Mouse (Mus musculus) limb, embryonic 15.5 days (tissue): Measurements from ENCODE around the gene Eif4a1. TPM values are rescaled to one million over a fixed set of nuclear protein-coding genes. Genes with fewer than 3 reads are reported as not detected.
"Not testable (repeated sequence)": the region's sequence is repeated elsewhere in the genome, so short reads cannot be mapped to it uniquely, and the experiment has no call there.

Source experiments
- ATAC-seq: fragments of 200-750 bp; cut with Nextera tagmentation; 2 replicates; pipeline ENCODE4 v1.8.0; 2017; ENCODE audit warnings: low read depth, moderate TSS enrichment; ENCODE audit not compliant: insufficient number of reproducible peaks, low FRiP score, low TSS enrichment
- H3K27ac ChIP-seq: fragments of 300-500 bp; sonication (generic); 2 replicates; pipeline ENCODE4 v1.5.1; 2015; ENCODE audit warnings: moderate library complexity, mild to moderate bottlenecking, inconsistent platforms
- H3K27me3 ChIP-seq: fragments of 300-500 bp; sonication (generic); 2 replicates; pipeline ENCODE4 v1.6.1; 2015; ENCODE audit warnings: inconsistent platforms
- H3K36me3 ChIP-seq: fragments of 300-500 bp; sonication (generic); 2 replicates; pipeline ENCODE4 v1.6.1; 2015; ENCODE audit warnings: inconsistent platforms
- H3K4me1 ChIP-seq: fragments of 300-500 bp; sonication (generic); 2 replicates; pipeline ENCODE4 v1.6.1; 2015; ENCODE audit warnings: inconsistent platforms
- H3K4me2 ChIP-seq: fragments of 300-500 bp; sonication (generic); 2 replicates; pipeline ENCODE4 v1.6.1; 2015; ENCODE audit warnings: mild to moderate bottlenecking, inconsistent platforms
- H3K4me3 ChIP-seq: fragments of 300-500 bp; sonication (generic); 2 replicates; pipeline ENCODE4 v1.5.1; 2015; ENCODE audit warnings: mild to moderate bottlenecking, inconsistent platforms
- H3K9ac ChIP-seq: fragments of 300-500 bp; sonication (generic); 2 replicates; pipeline ENCODE4 v1.6.1; 2015; ENCODE audit warnings: inconsistent platforms
- H3K9me3 ChIP-seq: fragments of 300-500 bp; sonication (generic); 2 replicates; pipeline ENCODE4 v1.6.1; 2016; ENCODE audit warnings: inconsistent platforms
- WGBS: fragments of 180-500 bp; shearing (Covaris S2); methylation state at CpG from one replicate; pipeline ENCODE4 v1.1.7; 2015; 5-methylcytosine and 5-hydroxymethylcytosine counted together
- polyA plus RNA-seq: library from polyadenylated mRNA; unstranded; fragments of >200 nt; fragmentation: Nextera tagmentation; extraction: Ambion mirVana; gene quantifications from 2 replicates; pipeline ENCODE4 v1.2.1, GENCODE M21; 2015

Eif4a1 gene
- polyA plus RNA-seq, 1 experiment from 2014 or later, result 443 TPM

GRCm38 (mm10) chr11:69709554-69710446, 37.6 kb upstream of the Eif4a1 start:
- Histone ChIP-seq H3K27ac (peak overlapping the region; percentile 30; the same call in 1 of the 2 replicates), H3K4me1 (peaks cover 7% of the 10 kb centered on the region), H3K27me3 (no peaks in the 10 kb centered on the region), H3K9ac (no peak overlapping the region), H3K4me2 (no peak overlapping the region), H3K36me3 (no peaks in the 10 kb centered on the region), H3K4me3 (no peak overlapping the region), H3K9me3 (no peaks in the 10 kb centered on the region)
- ATAC-seq, result no peak
- 50% methylated on average over 11 of the region's 11 CpGs for WGBS

- Histone ChIP-seq H3K4me2 (no peak overlapping the region), H3K4me1 (peaks cover 4% of the 10 kb centered on the region; the same call in 1 of the 2 replicates), H3K9me3 (no peaks in the 10 kb centered on the region), H3K4me3 (no peak overlapping the region), H3K9ac (no peak overlapping the region), H3K27me3 (no peaks in the 10 kb centered on the region), H3K27ac (no peak overlapping the region), H3K36me3 (no peaks in the 10 kb centered on the region)
- 73% methylated on average over 3 of the region's 3 CpGs for WGBS
- ATAC-seq, result no peak
Observed at GRCm38 (mm10) chr11:69708614-69709265, 36.5 kb upstream of the Eif4a1 start.

GRCm38 (mm10) chr11:69707873-69708381, 35.7 kb upstream of the Eif4a1 start:
- H3K27ac ChIP-seq, result no peak overlapping the region
- H3K36me3 ChIP-seq, result no peaks in the 10 kb centered on the region
- no peak for ATAC-seq
- H3K27me3 ChIP-seq, result no peaks in the 10 kb centered on the region
- no peaks in the 10 kb centered on the region for H3K9me3 ChIP-seq
- H3K9ac ChIP-seq, result no peak overlapping the region
- WGBS, result 84% methylated on average over 4 of the region's 4 CpGs
- no peak overlapping the region for H3K4me2 ChIP-seq
- H3K4me3 ChIP-seq, result no peak overlapping the region
- H3K4me1 ChIP-seq, result peaks cover 4% of the 10 kb centered on the region; the same call in 1 of the 2 replicates

GRCm38 (mm10) chr11:69707480-69707847, 35.2 kb upstream of the Eif4a1 start:
- H3K27ac ChIP-seq, result no peak overlapping the region
- H3K9me3 ChIP-seq, result no peaks in the 10 kb centered on the region
- 84% methylated on average over 4 of the region's 4 CpGs for WGBS
- no peaks in the 10 kb centered on the region for H3K36me3 ChIP-seq
- no peaks in the 10 kb centered on the region for H3K27me3 ChIP-seq
- H3K4me3 ChIP-seq, result no peak overlapping the region
- no peak overlapping the region for H3K4me2 ChIP-seq
- H3K4me1 ChIP-seq, result peaks cover 4% of the 10 kb centered on the region; the same call in 1 of the 2 replicates
- H3K9ac ChIP-seq, result no peak overlapping the region
- ATAC-seq, result no peak

GRCm38 (mm10) chr11:69706775-69707479, 34.7 kb upstream of the Eif4a1 start:
- H3K27ac ChIP-seq, result no peak overlapping the region
- no peaks in the 10 kb centered on the region for H3K27me3 ChIP-seq
- H3K36me3 ChIP-seq, result no peaks in the 10 kb centered on the region
- H3K4me1 ChIP-seq, result peaks cover 4% of the 10 kb centered on the region; the same call in 1 of the 2 replicates
- whole genome bisulfite sequencing, result 43% methylated on average over 6 of the region's 6 CpGs
- H3K9me3 ChIP-seq, result no peaks in the 10 kb centered on the region
- H3K4me3 ChIP-seq, result no peak overlapping the region
- no peak overlapping the region for H3K9ac ChIP-seq
- ATAC-seq, result no peak
- H3K4me2 ChIP-seq, result no peak overlapping the region

- no peaks in the 10 kb centered on the region for H3K36me3 ChIP-seq
- H3K4me1 ChIP-seq, result peaks cover 3% of the 10 kb centered on the region; the same call in 1 of the 2 replicates
- H3K9ac ChIP-seq, result no peak overlapping the region
- H3K27ac ChIP-seq, result no peak overlapping the region
- H3K4me2 ChIP-seq, result no peak overlapping the region
- H3K9me3 ChIP-seq, result no peaks in the 10 kb centered on the region
- H3K4me3 ChIP-seq, result no peak overlapping the region
- 28% methylated on average over 2 of the region's 2 CpGs for WGBS
- no peak for ATAC-seq
- H3K27me3 ChIP-seq, result no peaks in the 10 kb centered on the region
Observed at GRCm38 (mm10) chr11:69704613-69705010, 32.4 kb upstream of the Eif4a1 start.

GRCm38 (mm10) chr11:69703814-69704612, 31.8 kb upstream of the Eif4a1 start:
- Histone ChIP-seq H3K9me3 (no peaks in the 10 kb centered on the region), H3K27ac (no peak overlapping the region), H3K9ac (no peak overlapping the region), H3K27me3 (no peaks in the 10 kb centered on the region), H3K4me1 (no peaks in the 10 kb centered on the region), H3K4me3 (no peak overlapping the region), H3K36me3 (no peaks in the 10 kb centered on the region), H3K4me2 (no peak overlapping the region)
- ATAC-seq, result no peak
- 70% methylated on average over 8 of the region's 8 CpGs for WGBS

- not testable (repeated sequence) for H3K9me3 ChIP-seq, H3K36me3 ChIP-seq, H3K4me3 ChIP-seq, H3K27me3 ChIP-seq, H3K4me2 ChIP-seq, H3K27ac ChIP-seq, H3K9ac ChIP-seq, H3K4me1 ChIP-seq, ATAC-seq
- WGBS, result 72% methylated on average over 3 of the region's 3 CpGs
Observed at GRCm38 (mm10) chr11:69703381-69703780, 31.2 kb upstream of the Eif4a1 start.

GRCm38 (mm10) chr11:69702886-69703285, 30.7 kb upstream of the Eif4a1 start:
- 91% methylated on average over 10 of the region's 10 CpGs for WGBS
- ATAC-seq, H3K27ac ChIP-seq, H3K9me3 ChIP-seq, H3K27me3 ChIP-seq, H3K36me3 ChIP-seq, H3K9ac ChIP-seq, H3K4me2 ChIP-seq, H3K4me3 ChIP-seq, H3K4me1 ChIP-seq: not testable (repeated sequence)

- ATAC-seq, result no peak
- Histone ChIP-seq H3K4me1 (peaks cover 14% of the 10 kb centered on the region), H3K4me2 (no peak overlapping the region), H3K4me3 (no peak overlapping the region), H3K36me3 (no peaks in the 10 kb centered on the region), H3K27ac (no peak overlapping the region), H3K9me3 (no peaks in the 10 kb centered on the region), H3K27me3 (no peaks in the 10 kb centered on the region), H3K9ac (no peak overlapping the region)
- 54% methylated on average over 1 of the region's 1 CpGs for whole genome bisulfite sequencing
Observed at GRCm38 (mm10) chr11:69699595-69699994, 27.4 kb upstream of the Eif4a1 start.

- no peaks in the 10 kb centered on the region for H3K9me3 ChIP-seq
- no peak overlapping the region for H3K27ac ChIP-seq
- H3K4me2 ChIP-seq, result no peak overlapping the region
- 72% methylated on average over 5 of the region's 5 CpGs for WGBS
- H3K36me3 ChIP-seq, result no peaks in the 10 kb centered on the region
- no peaks in the 10 kb centered on the region for H3K27me3 ChIP-seq
- H3K4me1 ChIP-seq, result peaks cover 14% of the 10 kb centered on the region
- H3K9ac ChIP-seq, result no peak overlapping the region
- ATAC-seq, result no peak
- no peak overlapping the region for H3K4me3 ChIP-seq
Observed at GRCm38 (mm10) chr11:69698574-69698973, 26.4 kb upstream of the Eif4a1 start.
